Mouse (Mus musculus) testis, postnatal 10 days (tissue): ENCODE results near the gene Pigs.

Source experiments
- DNase-seq: peaks from one replicate; pipeline ENCODE4 v3.0.0; 2021; ENCODE audit warnings: low spot score

Gene Pigs

GRCm38 (mm10) chr11:78327634-78328511, at the start of gene Pigs:
TSS of gene Pigs (plus strand) at chr11:78328415.
- peak; percentile 98 for DNase-seq

- DNase-seq: no peak
Measured at GRCm38 (mm10) chr11:78278853-78279252, 49.4 kb upstream of the Pigs start.

- no peak for DNase-seq
Measured at GRCm38 (mm10) chr11:78279586-78279985, 48.6 kb upstream of the Pigs start.

GRCm38 (mm10) chr11:78289146-78289763, 39.0 kb upstream of the Pigs start:
- DNase-seq: no peak

- no peak for DNase-seq
Measured at GRCm38 (mm10) chr11:78290654-78291053, 37.6 kb upstream of the Pigs start, which contains the start of gene BC030499. TSS of gene BC030499 (plus strand) at chr11:78290841.

- DNase-seq: no peak
Measured at GRCm38 (mm10) chr11:78294585-78294984, 33.6 kb upstream of the Pigs start.

GRCm38 (mm10) chr11:78300917-78301316, 27.3 kb upstream of the Pigs start:
- DNase-seq: no peak

- DNase-seq: peak; percentile 92
Measured at GRCm38 (mm10) chr11:78301357-78302084, 26.7 kb upstream of the Pigs start, which contains the start of gene Spag5. TSS of gene Spag5 (plus strand) at chr11:78301529.

GRCm38 (mm10) chr11:78305272-78305671, 22.9 kb upstream of the Pigs start:
- no peak for DNase-seq

- DNase-seq: no peak
Measured at GRCm38 (mm10) chr11:78310861-78311511, 17.2 kb upstream of the Pigs start.

- no peak for DNase-seq
Measured at GRCm38 (mm10) chr11:78313662-78314061, 14.6 kb upstream of the Pigs start.

- no peak for DNase-seq
Measured at GRCm38 (mm10) chr11:78318411-78318810, 9.8 kb upstream of the Pigs start.

- DNase-seq: no peak
Measured at GRCm38 (mm10) chr11:78322076-78322831, 6.0 kb upstream of the Pigs start.

GRCm38 (mm10) chr11:78322860-78323259, 5.4 kb upstream of the Pigs start, which contains the start of gene Aldoc:
TSS of gene Aldoc (plus strand) at chr11:78322968.
- peak; percentile 85 for DNase-seq

GRCm38 (mm10) chr11:78324000-78324785, 4.0 kb upstream of the Pigs start:
- DNase-seq: no peak

- DNase-seq: no peak
Measured at GRCm38 (mm10) chr11:78324965-78325364, 3.2 kb upstream of the Pigs start.

GRCm38 (mm10) chr11:78327215-78327614, 1.0 kb upstream of the Pigs start:
- no peak for DNase-seq

GRCm38 (mm10) chr11:78328512-78329056, 369 bp downstream of the Pigs start:
- no peak for DNase-seq

GRCm38 (mm10) chr11:78332676-78333075, 4.5 kb downstream of the Pigs start:
- DNase-seq: no peak

- no peak for DNase-seq
Measured at GRCm38 (mm10) chr11:78333992-78334391, 5.8 kb downstream of the Pigs start.
